Mouse (Mus musculus) left cerebral cortex, postnatal 14 days (tissue): Measurements from ENCODE around the gene Kcnh1. TPM values are rescaled to one million over a fixed set of nuclear protein-coding genes. Genes with fewer than 3 reads are reported as not detected.

ENCODE experiments used
- DNase-seq, 2 experiments: peaks; one replicate each; pipeline ENCODE4 v3.0.0; 2021 to 2022; ENCODE audit warnings: low spot score in 2 of 2, mixed read lengths in 1 of 2
- intact Hi-C: fragments of 180-260 bp; cut with DNase I; formaldehyde crosslinking; loops from one replicate; pipeline ENCODE4 v1.15.1; 2025
- total RNA-seq, 2 experiments: library from RNA; stranded (reverse); gene quantifications; 2 replicates each; pipeline ENCODE4 v1.2.3; 2021

The Kcnh1 gene
- total RNA-seq, 2 experiments from 2014 or later, result 55.6 to 67.5 TPM

GRCm38 (mm10) chr1:192443998-192444657, 253.6 kb downstream of the Kcnh1 start:
- DNase-seq, result no peak
- intact Hi-C loops, result no loop called here

GRCm38 (mm10) chr1:192444658-192445447, 254.3 kb downstream of the Kcnh1 start:
- intact Hi-C loops, result loop anchor here (5.0 kb wide), 1 partner anchor 142 kb away; no protein-coding TSS in a partner anchor
- DNase-seq, result peak; percentile 66 to 76

- intact Hi-C loops, result loop anchor here (5.0 kb wide), 1 partner anchor 141 kb away; no protein-coding TSS in a partner anchor
- no peak for DNase-seq
Measured at GRCm38 (mm10) chr1:192446158-192446557, 255.6 kb downstream of the Kcnh1 start.

- DNase-seq, result no peak
- intact Hi-C loops, result loop anchor here (5.0 kb wide), 1 partner anchor 140 kb away; no protein-coding TSS in a partner anchor
Measured at GRCm38 (mm10) chr1:192447666-192448065, 257.1 kb downstream of the Kcnh1 start.

GRCm38 (mm10) chr1:192448512-192448911, 257.9 kb downstream of the Kcnh1 start:
- intact Hi-C loops, result loop anchor here (5.0 kb wide), 1 partner anchor 139 kb away; no protein-coding TSS in a partner anchor
- DNase-seq, result no peak

GRCm38 (mm10) chr1:192449572-192450351, 259.2 kb downstream of the Kcnh1 start:
- intact Hi-C loops, result loop anchor here (5.0 kb wide), 1 partner anchor 138 kb away; no protein-coding TSS in a partner anchor
- no peak for DNase-seq

GRCm38 (mm10) chr1:192450425-192450824, 259.9 kb downstream of the Kcnh1 start:
- intact Hi-C loops, result no loop called here
- DNase-seq, result no peak

- peak; percentile 31 to 72 for DNase-seq
Measured at GRCm38 (mm10) chr1:192451722-192452121, 261.1 kb downstream of the Kcnh1 start.

GRCm38 (mm10) chr1:192454501-192454900, 263.9 kb downstream of the Kcnh1 start:
- no peak for DNase-seq

More at GRCm38 (mm10) chr1:192451722-192452121, 261.1 kb downstream of the Kcnh1 start:
- intact Hi-C loops, result no loop called here

GRCm38 (mm10) chr1:192454981-192455380, 264.4 kb downstream of the Kcnh1 start:
- DNase-seq, result no peak
- intact Hi-C loops, result no loop called here

More at GRCm38 (mm10) chr1:192454501-192454900, 263.9 kb downstream of the Kcnh1 start:
- intact Hi-C loops, result no loop called here

GRCm38 (mm10) chr1:192457037-192457436, 266.5 kb downstream of the Kcnh1 start:
- no peak for DNase-seq
- intact Hi-C loops, result no loop called here

- intact Hi-C loops, result no loop called here
- no peak for DNase-seq
Measured at GRCm38 (mm10) chr1:192457526-192458206, 267.1 kb downstream of the Kcnh1 start.

- no peak for DNase-seq
- intact Hi-C loops, result no loop called here
Measured at GRCm38 (mm10) chr1:192463732-192464131, 273.2 kb downstream of the Kcnh1 start.

- intact Hi-C loops, result no loop called here
- no peak for DNase-seq
Measured at GRCm38 (mm10) chr1:192472366-192472765, 281.8 kb downstream of the Kcnh1 start.

GRCm38 (mm10) chr1:192473134-192473533, 282.6 kb downstream of the Kcnh1 start:
- DNase-seq, result no peak
- intact Hi-C loops, result no loop called here

GRCm38 (mm10) chr1:192476704-192477103, 286.1 kb downstream of the Kcnh1 start:
- no peak for DNase-seq
- intact Hi-C loops, result no loop called here

GRCm38 (mm10) chr1:192477556-192477955, 287.0 kb downstream of the Kcnh1 start:
- intact Hi-C loops, result no loop called here
- DNase-seq, result no peak

- no peak for DNase-seq
- intact Hi-C loops, result no loop called here
Measured at GRCm38 (mm10) chr1:192478176-192478575, 287.6 kb downstream of the Kcnh1 start.
